Mouse (Mus musculus) 3134 (cell line): ENCODE results near the gene Fam126a.

Source experiments
- DNase-seq: peaks from one replicate; pipeline ENCODE4 v3.0.0-alpha.2; 2011; ENCODE audit warnings: low spot score; ENCODE audit not compliant: insufficient read length; ENCODE audit errors: extremely low read depth

The Fam126a gene

DNA sequence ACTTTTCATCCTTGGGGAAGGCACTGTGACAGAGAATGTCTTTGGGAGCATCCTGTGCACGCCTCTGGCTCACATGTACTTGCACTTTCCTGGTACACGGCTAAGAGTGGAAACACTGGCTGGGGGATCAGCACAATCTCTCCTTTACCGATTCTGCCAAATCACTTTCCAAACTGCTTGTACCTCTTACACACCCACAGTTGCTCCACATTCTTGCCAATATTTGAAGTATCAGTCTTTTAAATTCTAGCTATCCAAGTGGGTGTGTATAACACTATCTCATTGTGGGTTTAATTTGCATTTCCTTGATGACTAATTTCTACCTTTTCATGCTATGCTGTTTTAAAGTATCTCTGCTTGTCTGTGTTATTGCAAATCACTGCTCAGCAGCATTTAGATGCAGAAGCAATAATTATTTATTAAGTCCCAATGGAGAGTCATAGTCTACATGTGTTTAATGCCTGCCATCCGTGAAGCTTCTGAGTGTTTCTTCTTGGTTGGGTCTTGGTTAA lies 10.9 kb upstream of the Fam126a start:
- DNase-seq, result no peak

DNA sequence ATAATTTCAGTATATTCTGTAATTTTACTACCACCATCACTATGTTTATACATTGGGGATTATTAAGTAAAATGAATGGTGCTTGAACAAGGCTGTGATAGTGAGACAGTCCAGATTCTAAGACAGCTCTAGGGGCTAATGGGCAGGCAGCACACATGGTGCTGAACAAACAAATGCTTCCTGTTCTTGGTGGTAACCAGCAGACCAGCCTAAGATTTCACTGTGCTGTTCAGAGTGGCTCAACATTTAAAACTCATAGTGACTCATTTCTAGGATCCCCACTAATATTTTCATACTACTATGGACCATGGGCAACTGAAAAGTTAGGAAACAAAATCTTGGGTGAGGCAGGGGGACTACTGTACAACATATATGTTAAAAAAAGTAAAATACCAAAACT lies 10.1 kb upstream of the Fam126a start:
- no peak for DNase-seq

DNA sequence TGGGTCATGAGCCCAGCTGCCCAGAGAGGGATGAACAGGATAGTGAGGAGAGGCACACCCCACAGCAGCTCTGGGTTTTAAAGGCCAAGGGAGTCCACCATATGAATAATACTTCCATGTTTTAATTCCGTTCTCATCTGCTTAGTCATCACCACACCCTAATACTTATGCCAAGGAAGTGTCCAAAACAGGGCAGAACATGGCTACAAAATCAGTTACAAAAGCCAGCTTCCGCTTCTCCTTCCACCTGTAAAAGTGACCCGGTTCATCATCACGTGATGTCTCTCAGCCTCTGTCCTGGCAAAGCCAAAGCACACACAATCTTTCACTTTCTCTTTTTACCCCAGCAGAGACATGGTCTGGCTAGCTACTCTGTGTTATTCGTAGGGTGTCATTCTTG lies 8.9 kb upstream of the Fam126a start:
- no peak for DNase-seq

DNA sequence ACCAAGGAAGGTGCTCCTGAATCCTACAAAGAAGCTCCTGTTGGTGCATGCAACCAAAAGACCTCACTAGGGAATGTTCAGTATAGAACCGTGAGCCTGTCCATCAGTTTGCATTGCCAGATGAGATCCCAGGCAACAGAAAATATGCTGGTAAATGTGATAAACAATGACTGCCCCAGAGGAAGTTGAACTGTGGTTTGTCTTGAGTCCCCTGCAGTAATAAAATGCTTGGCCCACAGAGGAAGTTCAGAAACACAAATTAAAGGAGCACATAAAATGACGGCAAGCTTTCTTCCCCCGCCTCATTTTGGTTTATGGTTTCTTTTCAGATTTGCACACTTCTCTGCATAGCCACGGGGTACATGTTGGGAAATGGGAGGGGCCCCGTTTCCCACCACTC lies 8.3 kb upstream of the Fam126a start:
- DNase-seq, result no peak

- DNase-seq, result no peak
These were observed 7.7 kb upstream of the Fam126a start for GRCm38 (mm10) chr5:24038190-24038589.

- DNase-seq, result no peak
These were observed 6.2 kb upstream of the Fam126a start for GRCm38 (mm10) chr5:24036731-24037130.

DNA sequence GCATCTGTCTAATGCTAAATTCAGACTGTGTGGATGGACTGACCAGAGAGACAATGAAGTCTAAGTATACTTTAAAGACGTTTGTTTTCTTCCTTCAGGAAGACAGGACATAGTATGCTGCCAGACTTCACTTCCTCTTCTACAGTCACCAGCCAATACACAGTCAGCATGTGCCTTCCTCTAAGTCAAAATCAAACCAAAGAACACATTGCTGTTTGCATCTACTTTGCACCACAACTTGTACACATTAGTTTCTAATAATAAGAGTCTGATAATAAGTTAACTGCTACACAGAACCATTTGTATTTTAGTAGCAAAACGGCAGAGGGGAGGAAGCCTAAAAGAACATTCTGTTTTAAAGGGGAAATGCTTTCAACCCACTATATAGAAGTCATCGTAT lies 4.5 kb upstream of the Fam126a start:
- no peak for DNase-seq

DNA sequence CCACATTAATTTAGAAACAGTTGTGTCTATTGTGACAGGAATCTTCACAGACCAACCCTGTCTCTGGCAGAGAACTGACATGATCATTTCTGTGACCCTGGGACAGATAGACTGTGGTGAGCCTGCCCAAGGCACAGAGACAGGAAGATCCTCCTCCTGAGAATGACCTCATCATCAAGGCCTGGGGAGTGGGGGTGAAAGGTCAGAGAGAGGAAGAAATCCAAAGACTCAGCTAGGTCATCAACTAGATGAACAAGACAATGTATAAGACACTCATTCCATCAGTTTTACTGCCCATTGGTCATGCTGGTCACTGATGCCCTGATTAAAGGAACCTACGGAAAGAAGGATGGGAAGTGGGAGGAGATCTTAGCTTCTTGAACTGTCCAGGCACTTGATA lies 3.6 kb upstream of the Fam126a start:
- no peak for DNase-seq

DNA sequence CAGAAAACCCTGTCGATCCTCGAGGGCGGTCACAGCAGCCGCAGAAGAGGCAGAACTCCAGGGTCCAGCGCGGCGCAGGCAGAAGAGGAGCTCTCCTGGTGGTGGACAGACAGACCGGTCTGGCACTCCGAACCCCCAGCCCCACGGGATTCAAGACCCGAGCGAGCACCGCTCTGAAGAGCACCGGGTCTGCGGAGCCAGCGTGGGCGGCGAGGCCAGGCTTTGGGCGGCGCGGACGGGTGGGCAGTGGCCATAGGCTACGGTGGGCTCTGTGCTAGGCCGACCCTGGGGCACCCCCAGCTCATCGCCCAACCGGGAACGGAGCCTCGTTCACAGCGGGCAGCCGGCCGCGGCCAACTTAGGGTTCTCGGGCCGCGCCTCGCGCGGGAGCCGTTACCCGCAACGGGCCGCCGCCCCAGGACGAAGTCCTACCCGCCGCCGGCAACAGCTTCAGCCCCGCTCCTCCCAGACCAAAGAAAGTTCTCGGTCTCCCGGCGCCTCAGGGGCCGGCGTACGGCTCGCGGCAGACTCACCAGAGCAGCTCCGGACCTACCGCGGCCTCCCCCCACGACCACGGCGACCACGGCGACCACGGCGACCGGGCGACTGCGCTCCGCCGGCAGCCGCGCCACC lies 428 bp downstream of the Fam126a start:
- no peak for DNase-seq

DNA sequence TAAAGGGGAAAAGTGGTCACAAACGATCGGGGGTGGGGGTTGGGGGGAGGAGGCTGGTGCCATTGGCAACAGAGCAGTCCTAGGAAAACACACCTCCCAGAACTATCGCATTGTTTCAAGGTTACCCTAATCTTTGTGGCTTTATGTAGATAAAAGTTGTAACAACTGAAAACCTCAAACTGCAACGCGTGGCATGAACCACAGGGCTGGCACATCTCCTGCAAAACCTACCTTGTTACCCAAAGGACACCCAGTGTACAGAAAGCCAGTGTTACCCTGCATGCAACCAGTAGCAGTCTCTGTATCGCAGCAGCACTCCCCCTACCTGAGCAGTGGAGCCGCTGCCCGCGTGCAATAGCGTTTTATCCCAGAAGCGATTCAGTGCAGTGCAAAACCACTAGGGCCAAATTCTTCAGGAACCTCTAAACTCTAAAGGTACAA lies 1.1 kb downstream of the Fam126a start:
- DNase-seq, result peak; percentile 43

GRCm38 (mm10) chr5:24024957-24025356 lies 5.5 kb downstream of the Fam126a start:
- DNase-seq, result no peak

DNA sequence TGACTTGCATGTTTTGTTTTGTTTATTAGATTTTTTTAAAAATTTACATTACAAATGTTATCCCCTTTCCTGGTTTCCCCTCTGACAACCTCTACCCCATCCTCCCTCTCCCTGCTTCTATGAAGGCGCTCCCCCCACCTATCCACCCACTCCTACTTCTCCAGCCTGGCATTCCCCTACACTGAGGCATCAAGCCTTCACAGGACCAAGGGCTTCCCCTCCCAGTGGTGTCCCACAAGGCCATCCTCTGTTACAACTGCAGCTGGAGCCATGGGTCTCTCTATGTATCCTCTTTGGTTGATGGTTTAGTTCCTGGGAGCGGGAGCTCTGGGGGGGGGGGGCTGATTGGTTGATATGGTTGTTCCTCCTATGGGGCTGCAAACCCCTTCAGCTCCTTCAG lies 7.3 kb downstream of the Fam126a start:
- no peak for DNase-seq

- peak; percentile 10 for DNase-seq
These were observed 8.8 kb downstream of the Fam126a start for GRCm38 (mm10) chr5:24021683-24022082.

DNA sequence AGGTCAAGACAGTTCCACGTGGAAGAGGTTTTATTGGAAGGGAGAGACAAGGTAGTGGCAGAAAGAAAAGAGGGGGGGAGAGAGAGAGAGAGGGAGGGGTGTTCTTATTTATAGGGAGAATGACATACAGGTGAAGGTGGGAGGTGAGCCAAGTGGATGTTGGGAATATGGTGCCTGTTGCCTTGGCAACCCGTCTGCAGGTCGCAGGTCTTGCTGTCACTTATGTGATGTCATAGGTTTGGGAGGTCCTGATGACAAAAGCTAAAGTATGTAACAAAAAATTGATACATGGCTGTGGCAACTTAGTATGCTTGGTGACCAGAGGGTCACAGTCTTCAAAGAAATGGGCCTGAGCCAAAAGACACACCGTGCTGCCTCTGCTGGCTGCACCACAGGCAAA lies 10.1 kb downstream of the Fam126a start:
- no peak for DNase-seq

DNA sequence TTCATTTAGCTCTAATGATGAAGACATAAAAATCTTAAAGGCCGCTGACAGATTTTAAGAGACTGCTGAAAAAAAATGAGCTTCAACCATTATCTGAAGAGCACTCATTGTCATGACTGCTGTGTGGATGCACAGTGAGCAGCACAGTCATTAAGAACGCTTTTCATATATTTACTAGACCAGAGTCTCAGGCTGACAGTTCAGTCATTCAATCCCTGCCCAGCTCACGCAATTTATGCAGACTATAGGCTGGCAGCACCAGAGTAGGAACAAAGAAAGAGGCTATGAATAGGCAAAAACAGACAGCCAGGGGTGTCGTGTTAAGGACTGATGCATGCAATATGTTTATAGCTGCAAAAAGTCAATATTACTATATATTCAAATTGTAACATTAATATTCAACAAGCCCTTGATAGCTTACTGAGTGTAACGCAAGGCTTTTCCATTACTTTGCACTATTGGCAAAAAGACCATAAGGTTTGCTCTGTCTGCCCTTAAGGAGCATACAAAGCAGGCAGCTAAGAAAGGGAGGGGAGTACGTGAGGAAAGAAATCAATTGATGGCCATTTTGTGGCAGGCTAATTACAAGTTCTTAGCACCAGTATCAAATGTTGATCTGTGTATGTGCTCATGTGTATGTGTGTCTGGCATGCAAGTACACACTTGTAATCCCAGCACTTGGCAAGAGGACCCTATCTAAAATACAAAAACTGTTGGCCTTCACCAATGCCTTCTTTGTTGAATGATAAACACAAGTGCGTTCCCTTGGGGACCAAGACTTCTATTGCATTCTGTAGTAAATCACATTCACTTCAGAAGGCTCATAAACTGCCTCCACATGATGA lies 10.9 kb downstream of the Fam126a start:
- DNase-seq, result no peak

- no peak for DNase-seq
These were observed 11.7 kb downstream of the Fam126a start for GRCm38 (mm10) chr5:24018621-24019261.

DNA sequence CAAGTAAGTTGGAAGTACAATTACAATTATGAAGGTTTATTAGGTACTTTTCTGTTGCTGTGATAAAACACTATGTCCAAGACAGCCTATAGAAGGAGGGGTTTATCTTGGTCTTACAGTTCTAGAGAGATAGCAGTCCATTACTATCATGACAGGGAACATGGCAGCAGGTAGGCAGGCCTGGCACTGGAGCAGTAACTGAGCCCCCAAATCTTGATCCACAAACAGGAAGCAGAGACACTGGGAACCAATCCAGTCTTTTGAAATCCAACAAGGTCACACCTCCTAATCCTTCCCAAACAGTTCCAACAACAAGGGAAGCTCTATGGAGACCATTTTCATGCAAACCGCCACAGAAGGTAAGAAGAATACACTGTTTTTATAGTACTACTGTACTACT lies 13.6 kb downstream of the Fam126a start:
- no peak for DNase-seq

GRCm38 (mm10) chr5:24013338-24014003 lies 17.0 kb downstream of the Fam126a start:
- no peak for DNase-seq

DNA sequence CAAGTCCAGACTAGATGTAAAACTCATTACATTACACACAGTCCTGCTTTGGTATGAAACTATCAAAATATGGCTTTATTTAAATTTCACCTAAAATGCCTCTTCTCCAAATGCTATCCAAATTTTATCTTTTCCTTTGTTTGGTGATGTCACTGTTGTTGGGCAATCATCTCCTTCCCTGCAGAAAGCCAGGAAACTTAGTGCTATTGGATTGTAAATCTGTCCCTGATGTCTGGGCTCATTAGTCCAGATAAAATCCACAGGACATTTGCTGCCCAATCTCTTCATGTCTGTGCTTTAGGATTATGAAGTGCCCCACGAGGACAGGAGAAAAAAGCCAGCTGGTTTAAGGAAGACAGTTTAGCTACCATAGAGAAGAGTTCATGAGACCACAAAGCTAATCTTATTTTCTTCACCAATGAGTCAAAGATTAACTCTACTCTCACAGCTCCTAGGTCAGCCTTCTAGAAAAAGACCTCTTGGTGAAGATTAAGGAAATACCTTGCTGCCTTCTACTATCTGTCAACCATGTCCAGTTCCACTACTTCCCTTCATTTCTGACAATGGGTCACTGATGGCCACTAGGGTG lies 31.3 kb downstream of the Fam126a start:
- no peak for DNase-seq

GRCm38 (mm10) chr5:23995951-23996350 lies 34.5 kb downstream of the Fam126a start:
- DNase-seq, result no peak

DNA sequence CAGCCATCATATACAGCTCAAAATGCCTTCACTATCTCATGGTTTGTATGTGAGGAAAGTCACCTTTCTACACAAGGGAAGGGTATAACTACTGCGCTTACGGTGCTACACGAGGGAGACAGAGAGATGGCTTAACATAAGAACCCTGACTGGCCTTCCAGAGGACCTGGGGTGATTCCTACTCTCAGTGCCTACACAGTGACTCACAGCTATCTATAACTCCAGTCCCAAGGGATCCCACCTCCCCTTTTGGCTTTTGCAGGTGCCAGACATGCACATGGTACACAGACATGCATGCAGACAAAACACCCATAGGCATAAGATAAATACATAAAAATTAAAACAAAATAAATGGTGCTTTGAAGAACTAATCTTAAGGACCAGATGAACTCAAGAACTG lies 35.6 kb downstream of the Fam126a start:
- no peak for DNase-seq
